Mouse (Mus musculus): ENCODE data around the gene Rapgef4. TPM values are rescaled to one million over a fixed set of nuclear protein-coding genes. Genes with fewer than 3 reads are reported as not detected.

Rapgef4 gene
- polyA plus RNA-seq, 1 experiment from 2014 or later: 3.6 TPM

DNA sequence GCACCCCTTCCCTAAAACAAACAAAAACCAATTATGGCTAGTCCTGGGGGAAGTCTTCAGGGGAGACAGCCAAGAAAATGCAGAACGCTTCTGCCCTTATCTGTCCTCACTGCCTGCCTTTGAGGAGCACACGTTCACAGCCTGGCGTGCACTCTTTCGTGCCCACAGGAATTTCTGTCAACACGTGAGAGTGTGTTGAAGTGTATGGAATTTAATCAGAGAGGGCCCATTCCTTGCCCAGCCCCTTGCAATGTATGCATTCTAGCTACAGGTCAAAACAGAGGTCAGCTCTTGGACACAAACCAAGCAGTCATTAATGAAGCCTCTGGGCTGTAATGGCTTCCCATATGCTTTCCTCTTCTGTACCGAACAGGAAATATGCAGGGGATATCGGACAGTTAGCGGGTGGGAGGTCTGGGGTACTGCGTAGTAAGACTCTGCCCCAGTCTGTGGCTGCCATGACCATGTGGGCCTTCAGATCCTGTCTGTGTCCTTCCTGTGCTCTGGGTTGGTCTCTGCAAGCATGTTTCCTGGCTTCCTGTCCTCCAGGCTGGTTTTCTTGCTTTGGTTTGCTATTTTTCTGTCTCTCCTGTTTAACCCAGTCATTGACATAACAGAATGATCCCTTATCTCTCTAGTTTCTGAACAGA lies 188.5 kb downstream of the Rapgef4 start:
- H3K36me3 ChIP-seq (ENCODE audit: control insufficient read depth, insufficient read depth, low read length): no peaks in the 10 kb centered on the region
- H3K9me3 ChIP-seq (ENCODE audit: control insufficient read depth, low read length): no peaks in the 10 kb centered on the region
- H3K9ac ChIP-seq (ENCODE audit: low read length): no peak overlapping the region
- DNase-seq (ENCODE audit: low spot score) (no peak), ATAC-seq (ENCODE audit: low FRiP score, low TSS enrichment) (no peak)
- 35% methylated on average over 9 of the region's 9 CpGs for WGBS
- H3K4me3 ChIP-seq (ENCODE audit: low read depth, low read length): no peak overlapping the region
- H3K27me3 ChIP-seq (ENCODE audit: control insufficient read depth, insufficient read depth, low read length): no peaks in the 10 kb centered on the region
- TF ChIP-seq CTCF (IDR thresholded peaks at IDR 0.05; ENCODE audit: low read depth): no peak
- TF ChIP-seq EP300 (optimal IDR thresholded peaks at IDR 0.05): no peak
- H3K4me1 ChIP-seq (replicated peaks; ENCODE audit: control insufficient read depth, insufficient read depth): peaks cover 5% of the 10 kb centered on the region
- H3K27ac ChIP-seq (replicated peaks): no peak overlapping the region
- H3K4me2 ChIP-seq (replicated peaks; ENCODE audit: low read depth): no peak overlapping the region

DNA sequence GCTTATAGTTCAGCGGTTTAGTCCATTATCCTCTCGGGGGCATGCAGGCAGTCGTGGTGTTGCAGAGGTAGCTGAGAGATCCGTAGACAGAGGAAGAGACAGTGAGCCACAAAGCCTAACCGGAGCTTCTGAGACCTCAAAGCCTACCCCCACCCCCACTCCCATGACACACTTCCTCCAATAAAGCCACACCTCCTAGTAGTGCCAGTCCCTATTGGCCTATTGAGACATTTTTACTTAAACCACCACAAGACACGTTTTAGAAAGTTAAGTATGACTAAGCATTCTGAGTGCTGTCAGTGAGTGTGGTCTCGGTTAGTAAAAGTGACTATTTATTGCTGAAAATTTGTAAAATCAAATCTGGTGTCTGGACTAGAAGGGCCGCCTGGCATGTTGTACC lies 189.5 kb downstream of the Rapgef4 start:
- TF ChIP-seq EP300 (optimal IDR thresholded peaks at IDR 0.05) (no peak), CTCF (IDR thresholded peaks at IDR 0.05; ENCODE audit: low read depth) (no peak)
- Histone ChIP-seq H3K27me3 (ENCODE audit: control insufficient read depth, insufficient read depth, low read length) (no peaks in the 10 kb centered on the region), H3K27ac (replicated peaks) (no peak overlapping the region), H3K4me1 (replicated peaks; ENCODE audit: control insufficient read depth, insufficient read depth) (peaks cover 5% of the 10 kb centered on the region), H3K4me2 (replicated peaks; ENCODE audit: low read depth) (no peak overlapping the region), H3K4me3 (ENCODE audit: low read depth, low read length) (no peak overlapping the region), H3K9me3 (ENCODE audit: control insufficient read depth, low read length) (no peaks in the 10 kb centered on the region), H3K9ac (ENCODE audit: low read length) (no peak overlapping the region), H3K36me3 (ENCODE audit: control insufficient read depth, insufficient read depth, low read length) (no peaks in the 10 kb centered on the region)
- DNase-seq (ENCODE audit: low spot score) (no peak), ATAC-seq (ENCODE audit: low FRiP score, low TSS enrichment) (no peak)
- WGBS: 76% methylated on average over 8 of the region's 8 CpGs

DNA sequence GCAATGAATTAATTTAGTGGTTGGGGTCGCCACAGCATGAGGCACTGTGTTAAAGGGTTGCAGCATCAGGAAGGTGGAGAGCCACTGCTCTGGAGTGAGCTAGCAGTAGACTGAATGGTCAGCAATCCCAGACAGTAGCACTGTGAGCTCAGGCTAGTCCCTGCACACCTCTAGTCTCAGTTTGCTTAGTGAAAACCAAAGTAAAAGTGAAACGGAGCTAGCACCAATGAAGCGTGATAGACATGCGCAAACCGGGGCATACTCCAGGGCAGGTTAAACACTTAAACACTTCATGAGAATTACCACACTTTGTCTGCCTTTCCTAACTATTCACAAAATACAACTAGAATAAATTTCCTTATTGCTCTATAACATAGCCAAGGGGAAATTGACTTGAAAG lies 190.2 kb downstream of the Rapgef4 start:
- TF ChIP-seq CTCF (IDR thresholded peaks at IDR 0.05; ENCODE audit: low read depth): no peak
- no peak for TF ChIP-seq EP300 (optimal IDR thresholded peaks at IDR 0.05)
- 90% methylated on average over 5 of the region's 5 CpGs for WGBS
- no peaks in the 10 kb centered on the region for H3K27me3 ChIP-seq (ENCODE audit: control insufficient read depth, insufficient read depth, low read length)
- no peaks in the 10 kb centered on the region for H3K36me3 ChIP-seq (ENCODE audit: control insufficient read depth, insufficient read depth, low read length)
- peaks cover 5% of the 10 kb centered on the region for H3K4me1 ChIP-seq (replicated peaks; ENCODE audit: control insufficient read depth, insufficient read depth)
- H3K27ac ChIP-seq (replicated peaks): no peak overlapping the region
- H3K9me3 ChIP-seq (ENCODE audit: control insufficient read depth, low read length): no peaks in the 10 kb centered on the region
- no peak for DNase-seq (ENCODE audit: low spot score)
- no peak for ATAC-seq (ENCODE audit: low FRiP score, low TSS enrichment)
- no peak overlapping the region for H3K4me3 ChIP-seq (ENCODE audit: low read depth, low read length)
- no peak overlapping the region for H3K4me2 ChIP-seq (replicated peaks; ENCODE audit: low read depth)
- H3K9ac ChIP-seq (ENCODE audit: low read length): no peak overlapping the region

DNA sequence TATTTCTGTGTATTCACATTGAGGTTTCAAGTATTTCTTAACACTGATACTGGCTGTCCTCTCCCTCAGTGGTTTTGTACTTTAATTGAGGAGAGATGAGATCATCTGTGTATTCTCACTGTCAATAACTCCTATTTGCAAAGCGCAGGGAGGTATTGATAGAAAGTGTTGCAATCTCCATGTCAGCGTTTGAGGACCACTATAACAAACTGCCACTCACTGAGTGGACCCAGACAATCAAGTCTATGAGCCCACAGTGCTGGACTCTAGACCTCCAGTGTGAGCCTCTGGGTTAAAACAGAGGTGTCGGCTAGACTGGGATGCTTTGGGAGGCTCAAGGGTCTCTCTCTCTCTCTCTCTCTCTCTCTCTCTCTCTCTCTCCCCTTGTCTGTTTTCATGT lies 192.0 kb downstream of the Rapgef4 start:
- no peak for TF ChIP-seq CTCF (IDR thresholded peaks at IDR 0.05; ENCODE audit: low read depth)
- TF ChIP-seq EP300 (optimal IDR thresholded peaks at IDR 0.05): no peak
- H3K9me3 ChIP-seq (ENCODE audit: control insufficient read depth, low read length): no peaks in the 10 kb centered on the region
- H3K27me3 ChIP-seq (ENCODE audit: control insufficient read depth, insufficient read depth, low read length): no peaks in the 10 kb centered on the region
- ATAC-seq (ENCODE audit: low FRiP score, low TSS enrichment): no peak
- H3K4me3 ChIP-seq (ENCODE audit: low read depth, low read length): no peak overlapping the region
- H3K9ac ChIP-seq (ENCODE audit: low read length): no peak overlapping the region
- H3K4me2 ChIP-seq (replicated peaks; ENCODE audit: low read depth): no peak overlapping the region
- 53% methylated on average over 3 of the region's 3 CpGs for WGBS
- no peak overlapping the region for H3K27ac ChIP-seq (replicated peaks)
- no peak for DNase-seq (ENCODE audit: low spot score)
- peaks cover 5% of the 10 kb centered on the region for H3K4me1 ChIP-seq (replicated peaks; ENCODE audit: control insufficient read depth, insufficient read depth)
- H3K36me3 ChIP-seq (ENCODE audit: control insufficient read depth, insufficient read depth, low read length): no peaks in the 10 kb centered on the region

DNA sequence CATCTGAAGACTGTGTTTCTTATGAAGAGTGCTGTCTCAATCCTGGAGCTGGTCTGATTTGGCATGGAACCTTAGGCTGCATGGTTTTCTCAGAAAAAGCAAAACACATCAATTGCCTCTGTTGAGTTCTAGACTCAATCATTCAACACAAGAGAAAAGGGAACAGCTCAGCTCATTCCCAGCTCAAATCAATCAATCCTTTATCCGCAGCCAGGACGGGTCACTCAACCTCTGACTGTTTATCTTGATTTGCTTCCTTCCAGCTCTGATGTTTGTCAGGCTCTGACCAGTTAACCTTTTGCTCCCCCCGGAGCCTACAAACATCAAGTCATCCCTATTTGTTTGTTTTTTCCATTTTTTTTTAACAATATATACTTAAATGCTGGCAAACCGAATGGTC lies 192.8 kb downstream of the Rapgef4 start:
- no peak for TF ChIP-seq CTCF (IDR thresholded peaks at IDR 0.05; ENCODE audit: low read depth)
- TF ChIP-seq EP300 (optimal IDR thresholded peaks at IDR 0.05): no peak
- Histone ChIP-seq H3K36me3 (ENCODE audit: control insufficient read depth, insufficient read depth, low read length) (no peaks in the 10 kb centered on the region), H3K27ac (replicated peaks) (no peak overlapping the region), H3K4me1 (replicated peaks; ENCODE audit: control insufficient read depth, insufficient read depth) (peaks cover 5% of the 10 kb centered on the region), H3K9me3 (ENCODE audit: control insufficient read depth, low read length) (no peaks in the 10 kb centered on the region), H3K27me3 (ENCODE audit: control insufficient read depth, insufficient read depth, low read length) (no peaks in the 10 kb centered on the region), H3K4me2 (replicated peaks; ENCODE audit: low read depth) (no peak overlapping the region), H3K9ac (ENCODE audit: low read length) (no peak overlapping the region), H3K4me3 (ENCODE audit: low read depth, low read length) (no peak overlapping the region)
- WGBS: 46% methylated on average over 4 of the region's 4 CpGs
- ATAC-seq (ENCODE audit: low FRiP score, low TSS enrichment): no peak
- DNase-seq (ENCODE audit: low spot score): no peak

DNA sequence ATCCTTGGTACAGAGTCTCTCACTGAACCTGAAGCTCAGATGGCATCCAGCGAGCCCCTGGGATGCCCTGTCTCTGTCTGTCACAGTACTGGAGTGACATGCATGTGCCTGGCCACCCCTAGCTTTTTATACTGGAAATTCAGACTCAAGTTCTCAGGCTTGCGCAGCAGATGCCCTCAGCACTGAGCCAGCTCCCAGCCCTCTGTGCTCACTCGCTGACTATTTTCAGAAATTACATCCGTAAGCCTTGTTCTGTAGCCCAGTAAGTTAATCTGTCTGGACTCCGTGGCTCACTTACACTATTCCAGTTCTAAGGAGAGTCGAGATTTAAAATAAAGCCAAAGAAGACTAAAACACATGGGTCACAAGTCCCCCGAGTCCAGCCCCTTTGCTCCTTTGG lies 194.5 kb downstream of the Rapgef4 start:
- no peak for DNase-seq (ENCODE audit: low spot score)
- Histone ChIP-seq H3K4me1 (replicated peaks; ENCODE audit: control insufficient read depth, insufficient read depth) (no peaks in the 10 kb centered on the region), H3K27ac (replicated peaks) (no peak overlapping the region), H3K4me3 (ENCODE audit: low read depth, low read length) (no peak overlapping the region), H3K9me3 (ENCODE audit: control insufficient read depth, low read length) (no peaks in the 10 kb centered on the region), H3K27me3 (ENCODE audit: control insufficient read depth, insufficient read depth, low read length) (no peaks in the 10 kb centered on the region), H3K4me2 (replicated peaks; ENCODE audit: low read depth) (no peak overlapping the region), H3K9ac (ENCODE audit: low read length) (no peak overlapping the region), H3K36me3 (ENCODE audit: control insufficient read depth, insufficient read depth, low read length) (no peaks in the 10 kb centered on the region)
- 68% methylated on average over 7 of the region's 7 CpGs for WGBS
- TF ChIP-seq CTCF (IDR thresholded peaks at IDR 0.05; ENCODE audit: low read depth) (no peak), EP300 (optimal IDR thresholded peaks at IDR 0.05) (no peak)
- ATAC-seq (ENCODE audit: low FRiP score, low TSS enrichment): no peak

Data from stomach, postnatal 0 days (tissue).